Mouse (Mus musculus) ES-E14 (cell line): ENCODE results near the gene Steap3.

Experiments
- CHD2 ChIP-seq: IDR thresholded peaks from 2 replicates; pipeline ENCODE4 v1.6.1; 2014; ENCODE audit warnings: mild to moderate bottlenecking, low read depth, low read length, inconsistent platforms
- HCFC1 ChIP-seq: IDR thresholded peaks from 2 replicates; pipeline ENCODE4 v1.6.1; 2012; ENCODE audit warnings: low read length, inconsistent platforms, borderline replicate concordance; ENCODE audit not compliant: insufficient read depth
- MAFK ChIP-seq: IDR thresholded peaks from 2 replicates; pipeline ENCODE4 v1.6.1; 2014; ENCODE audit warnings: mild to moderate bottlenecking, low read depth, low read length, inconsistent platforms; ENCODE audit not compliant: insufficient read depth
- ZC3H11A ChIP-seq: IDR thresholded peaks from 2 replicates; pipeline ENCODE4 v1.6.1; 2012; ENCODE audit warnings: low read depth, mild to moderate bottlenecking, inconsistent platforms, low read length, borderline replicate concordance
- ZNF384 ChIP-seq: IDR thresholded peaks from 2 replicates; pipeline ENCODE4 v1.6.1; 2012; ENCODE audit warnings: low read depth, low read length, inconsistent platforms

DNA sequence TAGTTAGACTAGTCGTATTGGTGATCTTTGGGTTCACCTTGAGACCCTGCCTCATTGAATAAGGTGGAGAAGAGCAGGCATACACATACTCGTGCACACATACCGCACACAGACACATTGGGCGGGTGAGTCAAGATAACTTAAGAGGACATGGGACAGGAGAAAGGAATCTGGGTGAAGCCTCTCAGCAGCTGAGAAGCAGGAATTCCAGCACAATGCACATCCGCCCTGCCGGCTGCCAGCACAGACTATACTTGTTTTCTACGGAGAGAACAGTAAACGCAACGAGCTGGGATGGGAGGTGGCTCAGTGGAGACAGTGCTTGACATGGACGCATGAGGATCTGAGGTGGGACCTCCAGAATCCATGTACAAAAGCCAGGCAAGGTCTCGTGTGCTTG lies 27.9 kb downstream of the Steap3 start:
- TF ChIP-seq HCFC1 = no peak
- TF ChIP-seq ZC3H11A = no peak
- no peak for TF ChIP-seq MAFK
- TF ChIP-seq ZNF384 = no peak
- no peak for TF ChIP-seq CHD2
